Mouse (Mus musculus) gastrocnemius, adult 18-20 months (tissue): ENCODE results near the gene Tsx. TPM values are rescaled to one million over a fixed set of nuclear protein-coding genes. Genes with fewer than 3 reads are reported as not detected.
"Not testable (repeated sequence)": the region's sequence is repeated elsewhere in the genome, so short reads cannot be mapped to it uniquely, and the experiment has no call there.

Source experiments
- DNase-seq: peaks from one replicate; pipeline ENCODE4 v3.0.0; 2021; ENCODE audit warnings: low spot score
- long read RNA-seq, 2 experiments: library from polyadenylated mRNA; stranded (forward); transcript quantifications; one replicate each; pipeline ENCODE4 v2.0.0; 2021
- total RNA-seq, 2 experiments: library from RNA; stranded (reverse); gene quantifications; 2 replicates each; pipeline ENCODE4 v1.2.3; 2021

Tsx gene
- not detected for total RNA-seq
- long read RNA-seq, experiment 1, result 0 reads
- long read RNA-seq, experiment 2, result 0 reads

DNA sequence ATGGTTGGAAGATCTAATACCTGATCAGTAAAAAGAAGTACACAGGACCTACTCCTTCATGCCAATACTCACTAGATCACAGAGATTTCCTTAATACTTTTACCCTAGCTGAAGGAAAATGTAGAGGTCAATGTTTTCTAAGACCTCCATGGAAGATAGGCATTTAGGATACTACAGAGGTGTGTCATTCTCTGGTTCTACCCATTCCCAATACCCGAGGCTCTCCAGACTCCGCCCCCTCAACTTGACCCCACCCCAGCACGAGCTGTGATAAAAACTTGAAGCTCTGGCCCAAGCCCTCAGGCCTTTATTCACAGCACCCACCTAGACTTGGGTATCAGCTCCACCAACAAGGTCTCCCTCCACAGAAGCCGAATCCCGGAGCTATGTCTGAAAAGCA lies at the start of gene Tsx:
TSS of gene Tsx (plus strand) at position 301 of the 400 bp plus-strand sequence.
- no peak for DNase-seq

- no peak for DNase-seq
These were observed 48.1 kb upstream of the Tsx start for GRCm38 (mm10) chrX:103366201-103366600.

DNA sequence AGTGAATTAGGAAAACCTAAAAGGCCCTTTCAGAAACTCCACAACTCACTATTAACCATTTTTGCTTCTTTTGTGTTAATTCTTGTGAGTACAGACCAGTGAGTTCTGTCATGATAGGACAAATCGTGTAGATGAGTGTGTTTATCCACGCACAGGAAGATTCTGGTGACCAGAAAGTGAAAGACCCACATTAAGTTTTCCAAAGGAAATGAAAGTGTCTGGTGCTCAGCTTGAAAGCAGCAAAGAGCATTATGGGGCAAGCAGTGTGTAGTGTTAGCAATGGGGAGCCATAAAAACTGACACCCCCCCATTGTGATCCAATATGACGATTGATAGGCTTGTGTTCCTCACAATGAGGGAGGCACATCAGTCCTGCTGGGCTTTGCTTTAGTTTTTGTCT lies 45.6 kb upstream of the Tsx start:
- DNase-seq, result no peak

DNA sequence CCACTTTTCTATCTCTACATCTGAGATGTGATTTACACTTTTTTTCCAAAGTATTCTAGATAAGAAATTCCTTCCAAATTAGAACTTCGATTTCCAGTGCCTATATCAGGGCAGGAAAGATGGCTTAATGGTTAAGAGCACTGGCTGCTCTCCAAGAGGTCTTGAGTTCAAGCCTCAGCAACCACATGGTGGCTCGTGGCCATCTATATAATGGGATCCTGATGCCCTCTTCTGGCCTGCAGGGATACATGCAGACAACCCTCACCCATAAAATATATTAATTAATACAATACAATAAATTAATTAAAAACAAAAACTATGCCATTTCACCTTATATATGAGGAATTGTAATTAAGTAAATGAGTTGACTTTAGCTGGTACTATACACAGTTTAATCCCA lies 43.0 kb upstream of the Tsx start:
- no peak for DNase-seq

DNA sequence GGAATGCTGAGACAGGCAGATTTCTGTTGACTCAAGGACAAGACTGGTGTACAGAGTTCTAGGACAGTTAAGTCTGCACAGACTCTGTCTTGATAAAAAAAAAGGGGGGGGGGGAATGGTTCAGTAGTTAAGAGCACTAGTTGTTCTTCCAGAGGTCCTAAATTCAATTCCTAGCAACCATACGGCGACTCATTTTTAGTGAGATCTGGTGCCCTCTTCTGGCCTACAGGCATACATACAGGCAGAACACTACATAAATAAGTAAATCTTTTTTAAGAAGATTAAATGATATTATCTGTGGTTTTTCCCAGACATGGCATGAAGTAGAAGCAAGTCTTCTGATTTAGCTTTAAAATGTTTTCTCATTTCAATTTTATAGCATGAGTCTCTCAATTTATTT lies 42.6 kb upstream of the Tsx start:
- no peak for DNase-seq

DNA sequence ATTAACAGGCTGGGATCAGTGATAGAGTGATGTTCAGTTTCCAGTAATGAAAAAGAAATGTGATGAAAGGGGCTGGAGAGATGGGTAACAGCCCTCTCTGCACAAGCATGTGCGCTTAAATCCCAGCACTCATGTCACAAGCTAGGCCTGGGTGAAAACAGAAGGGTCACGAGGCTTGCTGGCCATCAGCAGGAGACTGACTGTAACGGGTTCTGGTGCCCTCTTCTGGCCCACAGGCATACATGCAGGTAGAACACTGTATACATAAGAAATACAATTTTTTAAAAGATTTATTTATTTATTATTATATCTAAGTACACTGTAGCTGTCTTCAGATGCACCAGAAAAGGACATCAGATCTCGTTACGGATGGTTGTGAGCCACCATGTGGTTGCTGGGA lies 40.0 kb upstream of the Tsx start:
- DNase-seq, result no peak

DNA sequence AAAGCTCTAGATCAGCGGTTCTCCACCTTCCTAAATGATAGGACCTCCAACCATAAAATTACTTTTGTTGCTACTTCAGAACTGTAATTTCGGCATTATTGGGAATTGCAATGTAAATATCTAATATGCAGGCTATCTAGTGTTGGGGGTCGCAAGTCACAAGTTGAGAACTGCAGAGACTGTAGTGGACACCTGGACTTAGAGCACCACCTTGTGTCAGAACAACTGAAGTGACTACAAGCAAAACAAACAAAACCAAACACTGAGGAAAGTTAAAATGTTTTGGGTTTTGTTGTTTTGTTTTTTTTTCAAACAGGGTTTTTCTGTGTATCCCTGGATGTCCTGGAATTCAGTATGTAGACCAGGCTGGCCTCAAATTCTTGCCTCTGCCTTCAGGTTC lies 29.7 kb upstream of the Tsx start:
- no peak for DNase-seq

- no peak for DNase-seq
These were observed 26.1 kb upstream of the Tsx start for GRCm38 (mm10) chrX:103388131-103388530.

DNA sequence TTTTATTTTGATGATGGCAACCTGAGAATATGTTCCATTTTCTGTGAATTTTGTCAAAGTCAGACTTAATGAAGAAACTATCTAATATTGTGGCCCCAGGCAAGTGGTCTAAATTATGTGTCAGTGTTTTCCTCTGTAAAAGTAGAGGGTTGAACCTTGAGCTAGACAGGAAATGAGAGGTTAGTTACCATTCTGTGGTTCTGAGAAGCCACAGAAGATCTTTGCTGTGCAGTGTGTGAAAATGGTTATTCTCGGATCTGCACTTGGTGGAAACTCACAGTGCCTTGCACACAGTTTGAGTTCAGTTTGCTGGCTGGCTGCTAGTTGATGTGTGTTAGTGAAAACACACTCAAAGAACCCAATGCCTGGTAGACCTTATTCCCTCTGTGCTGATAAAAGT lies 20.4 kb upstream of the Tsx start:
- no peak for DNase-seq

DNA sequence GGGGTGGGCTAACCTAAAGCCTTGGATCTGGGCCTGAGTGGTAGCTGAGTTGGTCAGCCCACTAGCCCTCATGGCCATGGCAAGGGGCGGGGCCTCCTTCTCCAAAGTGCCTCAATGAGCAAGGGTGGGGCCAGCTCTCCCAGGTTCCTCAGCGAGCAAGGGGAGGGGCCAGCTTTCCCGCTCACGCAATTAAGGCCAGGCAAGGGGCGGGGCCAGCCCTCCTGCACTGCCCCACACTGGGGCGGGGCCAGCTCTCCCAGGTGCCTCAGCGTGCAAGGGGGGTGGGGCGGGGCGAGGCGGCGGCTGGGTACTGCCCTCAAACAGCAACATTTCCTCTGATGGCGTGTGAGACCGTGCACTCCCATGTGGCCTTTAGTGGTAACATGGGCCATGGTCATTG lies 9.2 kb upstream of the Tsx start:
- DNase-seq, result no peak

- DNase-seq, result no peak
These were observed 7.4 kb downstream of the Tsx start, which contains the start of gene Gm26992 for GRCm38 (mm10) chrX:103421710-103422109. Gene Gm26992, plus strand, starts transcription at chrX:103422010.

DNA sequence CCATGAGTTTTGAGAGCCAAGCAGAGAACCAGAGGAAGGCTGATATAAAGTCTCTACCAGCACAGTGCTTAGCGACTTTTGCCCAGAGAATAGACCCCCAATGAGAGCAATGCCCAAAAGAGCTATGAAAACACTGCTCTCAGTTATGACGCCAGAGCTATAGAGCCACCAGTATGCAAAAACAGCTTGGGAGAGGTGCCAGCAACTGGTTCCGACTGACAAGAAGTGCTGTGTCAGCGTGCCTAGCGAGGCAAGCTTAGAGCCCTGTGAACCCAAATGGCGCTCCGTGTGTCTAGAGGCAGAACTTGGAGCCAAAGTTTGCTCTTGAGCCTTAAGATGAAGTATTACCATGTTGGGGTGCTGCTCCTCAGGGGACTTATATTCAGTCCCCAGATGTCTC lies 13.4 kb downstream of the Tsx start:
- no peak for DNase-seq

GRCm38 (mm10) chrX:103432293-103432692 lies 18.0 kb downstream of the Tsx start:
- no peak for DNase-seq

GRCm38 (mm10) chrX:103438023-103438422 lies 23.8 kb downstream of the Tsx start:
- DNase-seq, result no peak

- peak; percentile 0 for DNase-seq
These were observed 26.5 kb downstream of the Tsx start for GRCm38 (mm10) chrX:103440803-103441202.

DNA sequence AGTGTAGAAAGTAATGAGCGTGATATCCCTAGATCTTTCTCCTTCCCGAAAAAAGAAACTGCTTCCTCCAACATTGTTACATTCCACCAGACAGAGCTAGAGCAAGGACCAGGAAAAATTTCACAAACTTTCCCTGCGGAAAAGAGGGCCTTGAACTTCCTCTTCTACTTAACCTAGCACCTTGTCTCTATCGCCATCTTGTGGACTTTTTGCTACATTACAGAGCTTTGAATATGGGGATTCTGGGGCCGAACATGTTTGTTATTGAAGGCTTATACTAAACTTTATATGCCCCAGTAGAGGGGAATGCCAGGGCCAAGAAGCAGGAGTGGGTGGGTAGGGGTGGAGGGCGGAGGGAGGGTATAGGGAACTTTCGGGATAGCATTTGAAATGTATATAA lies 29.5 kb downstream of the Tsx start:
- peak; percentile 24 for DNase-seq

- DNase-seq, result no peak
These were observed 33.4 kb downstream of the Tsx start for GRCm38 (mm10) chrX:103447539-103448169.

GRCm38 (mm10) chrX:103448429-103448828 lies 34.2 kb downstream of the Tsx start:
- not testable (repeated sequence) for DNase-seq

- not testable (repeated sequence) for DNase-seq
These were observed 34.9 kb downstream of the Tsx start for GRCm38 (mm10) chrX:103448943-103449722.

GRCm38 (mm10) chrX:103452815-103453214 lies 38.5 kb downstream of the Tsx start:
- DNase-seq, result no peak

DNA sequence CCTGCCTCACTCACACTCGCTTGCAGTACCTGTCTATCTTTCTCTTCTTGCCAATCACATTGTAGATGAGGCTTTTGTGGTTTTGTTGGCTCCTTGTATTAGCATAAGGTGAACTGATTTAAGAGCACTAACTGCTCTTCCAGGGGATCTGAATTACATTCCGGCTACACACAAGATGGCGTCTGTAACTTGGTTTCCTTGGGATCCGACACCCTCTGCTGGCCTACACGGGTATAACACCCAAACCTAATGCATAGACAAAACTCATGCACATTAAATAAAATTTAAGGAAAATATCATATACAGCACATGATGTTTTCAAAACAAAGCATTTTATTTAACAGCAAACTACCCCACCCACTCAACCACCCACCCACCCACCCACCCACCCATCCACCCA lies 45.8 kb downstream of the Tsx start:
- DNase-seq, result no peak

DNA sequence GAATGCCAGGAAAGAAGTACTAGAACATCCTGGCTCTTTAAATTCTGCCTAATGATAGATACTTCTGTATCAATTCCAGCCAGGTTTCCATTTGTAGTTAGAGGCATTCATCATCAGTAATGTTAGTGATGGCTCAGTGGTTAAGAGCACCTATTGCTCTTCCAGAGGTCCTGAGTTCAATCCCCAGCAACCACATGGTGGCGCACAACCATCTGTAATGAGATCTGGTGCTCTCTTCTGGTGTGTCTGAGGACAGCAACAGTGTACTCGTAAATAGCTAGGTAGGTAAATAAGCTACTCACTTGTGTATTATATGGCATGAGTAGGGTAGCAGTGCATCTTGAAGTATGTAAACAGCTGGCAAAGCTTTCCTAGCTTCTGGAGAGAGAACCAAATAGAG lies 54.7 kb downstream of the Tsx start:
- DNase-seq, result no peak

DNA sequence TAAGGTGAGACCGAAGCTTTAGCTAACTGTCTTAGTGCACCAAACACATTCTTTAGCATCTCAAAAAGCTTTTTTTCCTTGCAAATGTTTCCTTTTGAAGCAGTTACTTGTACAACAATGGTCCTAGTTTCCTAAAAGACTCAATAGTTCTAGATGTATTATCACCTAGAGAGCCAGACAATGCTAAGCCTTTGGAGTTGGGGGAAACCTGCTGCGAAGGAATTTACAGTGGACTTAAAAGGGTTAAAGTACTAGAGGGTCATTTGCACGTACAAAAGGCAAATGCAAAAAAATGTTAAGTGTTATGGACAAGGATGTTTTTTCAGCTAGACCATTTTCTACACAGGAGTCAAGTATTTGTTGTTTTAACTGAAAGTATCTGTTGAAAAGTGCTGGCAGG lies 58.1 kb downstream of the Tsx start:
- no peak for DNase-seq
